ENCODE assay signal across 17 mouse cellular contexts in the genomic region with DNA sequence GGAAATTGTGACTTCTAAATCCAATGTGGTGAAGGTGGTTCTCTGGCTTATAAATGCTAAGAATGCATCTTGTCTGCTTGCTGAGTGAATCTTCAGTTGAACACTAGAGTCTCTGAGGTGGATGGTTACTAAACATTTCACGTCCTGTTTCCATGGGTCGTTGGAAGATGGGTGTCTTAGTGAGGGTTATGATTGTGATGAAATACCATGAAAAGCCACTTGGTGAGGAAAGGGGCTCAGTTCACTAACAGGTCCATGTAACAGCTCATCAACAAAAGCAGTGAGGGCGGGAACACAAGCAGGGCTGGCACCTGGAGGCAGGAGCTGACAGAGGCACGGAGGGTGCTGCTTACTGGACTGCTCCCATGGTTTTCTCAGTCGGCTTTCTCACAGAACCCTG.
"Had no signal": no experiment of that assay in that cellular context is flagged by ENCODE, and none has a peak within 500 bp of the region (broad histone marks: within the 10 kb centered on the region; RNA-seq: fewer than 3 reads in every experiment).

No protein-coding gene starts in this region.

- H3K9ac ChIP-seq: lung, embryonic 14.5 days; midbrain, embryonic 13.5 days; midbrain, embryonic 15.5 days; neural tube, embryonic 12.5 days had no signal

- DNase-seq: lung, adult 18-20 months; lung, embryonic 14.5 days; lung, postnatal 10 days; retina, postnatal 1 day; right cerebral cortex, adult 18-20 months; right cerebral cortex, postnatal 25 days; right cerebral cortex, postnatal 4 days; spleen, adult 18-20 months; thymus, adult 18-20 months; thymus, postnatal 14 days; thymus, postnatal 36 days had no signal

- H3K9me3 ChIP-seq: megakaryocyte, embryonic 14.5 days; midbrain, embryonic 13.5 days; midbrain, embryonic 15.5 days; neural tube, embryonic 12.5 days had no signal

- H3K4me1 ChIP-seq: midbrain, embryonic 13.5 days; neural tube, embryonic 12.5 days had no signal

- H3K4me3 ChIP-seq: megakaryocyte, embryonic 14.5 days; midbrain, embryonic 13.5 days; midbrain, embryonic 15.5 days; neural tube, embryonic 12.5 days had no signal

- ATAC-seq: midbrain, embryonic 13.5 days; midbrain, embryonic 15.5 days had no signal

- H3K27ac ChIP-seq: macrophage; midbrain, embryonic 13.5 days; midbrain, embryonic 15.5 days; neural tube, embryonic 12.5 days had no signal

- H3K4me2 ChIP-seq: lung, embryonic 14.5 days; midbrain, embryonic 11.5 days; midbrain, embryonic 13.5 days; midbrain, embryonic 15.5 days; neural tube, embryonic 12.5 days had no signal

- H3K27me3 ChIP-seq: megakaryocyte, embryonic 14.5 days; midbrain, embryonic 13.5 days; midbrain, embryonic 15.5 days; neural tube, embryonic 12.5 days had no signal
